Mouse (Mus musculus) forebrain, embryonic 15.5 days (tissue): ENCODE data around the gene Vash2. TPM values are rescaled to one million over a fixed set of nuclear protein-coding genes. Genes with fewer than 3 reads are reported as not detected.
A peak's percentile ranks its signal among the peaks of the same experiment; 100 is the strongest.
"Not testable (repeated sequence)": the region's sequence is repeated elsewhere in the genome, so short reads cannot be mapped to it uniquely, and the experiment has no call there.

Experiments
- ATAC-seq: fragments of 200-750 bp; cut with Nextera tagmentation; replicated peaks from 2 replicates; pipeline ENCODE4 v1.8.0; 2017; ENCODE audit warnings: mild to moderate bottlenecking, moderate TSS enrichment, moderate library complexity
- H3K27ac ChIP-seq: fragments of 300-500 bp; sonication (generic); replicated peaks from 2 replicates; pipeline ENCODE4 v1.5.1; 2015; ENCODE audit warnings: mild to moderate bottlenecking, inconsistent platforms
- H3K27me3 ChIP-seq: fragments of 300-500 bp; sonication (generic); 2 replicates; pipeline ENCODE4 v1.6.1; 2015; ENCODE audit warnings: inconsistent platforms
- H3K36me3 ChIP-seq: fragments of 300-500 bp; sonication (generic); 2 replicates; pipeline ENCODE4 v1.6.1; 2015; ENCODE audit warnings: mild to moderate bottlenecking, inconsistent platforms
- H3K4me1 ChIP-seq: fragments of 300-500 bp; sonication (generic); 2 replicates; pipeline ENCODE4 v1.6.1; 2015; ENCODE audit warnings: inconsistent platforms
- H3K4me2 ChIP-seq: fragments of 300-500 bp; sonication (generic); replicated peaks from 2 replicates; pipeline ENCODE4 v1.6.1; 2015; ENCODE audit warnings: mild to moderate bottlenecking, inconsistent platforms
- H3K4me3 ChIP-seq: fragments of 300-500 bp; sonication (generic); 2 replicates; pipeline ENCODE4 v1.5.1; 2015; ENCODE audit warnings: mild to moderate bottlenecking, inconsistent platforms
- H3K9ac ChIP-seq: fragments of 300-500 bp; sonication (generic); replicated peaks from 2 replicates; pipeline ENCODE4 v1.6.1; 2015; ENCODE audit warnings: mild to moderate bottlenecking, inconsistent platforms
- H3K9me3 ChIP-seq: fragments of 300-500 bp; sonication (generic); 2 replicates; pipeline ENCODE4 v1.6.1; 2016; ENCODE audit warnings: inconsistent platforms
- WGBS: fragments of 180-500 bp; shearing (Covaris S2); methylation state at CpG from one replicate; pipeline ENCODE4 v1.1.7; 2015; ENCODE audit warnings: mixed read lengths; 5-methylcytosine and 5-hydroxymethylcytosine counted together
- polyA plus RNA-seq: library from polyadenylated mRNA; unstranded; fragments of >200 nt; fragmentation: Nextera tagmentation; extraction: Ambion mirVana; gene quantifications from 2 replicates; pipeline ENCODE4 v1.2.1, GENCODE M21; 2015

Gene Vash2
- polyA plus RNA-seq, 1 experiment from 2014 or later, result 88.7 TPM

DNA sequence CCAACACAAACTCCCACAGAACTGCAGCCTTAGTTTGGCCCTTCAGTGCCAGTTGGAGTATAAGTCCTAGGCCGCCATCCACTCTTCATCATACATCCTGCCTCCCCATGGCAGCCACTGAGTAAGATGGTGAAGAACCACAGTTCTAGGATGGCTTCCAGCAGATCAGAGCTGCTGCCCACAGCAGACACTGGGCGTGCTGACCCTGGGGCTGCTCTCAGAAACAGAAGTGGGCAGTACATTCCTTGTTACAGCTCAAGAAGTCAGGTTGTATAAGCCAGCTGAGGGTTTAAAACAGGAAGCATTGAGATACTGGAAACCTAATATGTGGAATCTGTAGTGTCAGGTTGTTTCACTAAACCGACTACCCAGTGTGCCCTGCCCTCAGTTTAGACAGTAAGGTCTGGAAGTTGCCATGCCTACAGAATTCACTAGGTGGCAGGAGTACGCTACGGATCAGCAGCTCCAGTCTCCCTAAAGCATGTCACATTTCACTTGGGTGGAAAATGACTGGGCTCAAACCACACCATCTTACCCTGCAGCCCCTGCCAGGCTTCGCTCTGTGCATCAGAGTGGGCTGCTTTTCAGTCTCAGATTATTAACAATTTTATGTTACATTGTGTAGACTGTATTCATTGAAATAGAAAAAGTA lies 34.9 kb downstream of the Vash2 start:
- peak; percentile 84 for ATAC-seq
- no peaks in the 10 kb centered on the region for H3K27me3 ChIP-seq
- no peak overlapping the region for H3K9ac ChIP-seq
- H3K9me3 ChIP-seq, result no peaks in the 10 kb centered on the region
- WGBS, result 48% methylated on average over 6 of the region's 6 CpGs
- no peak overlapping the region for H3K4me3 ChIP-seq
- peaks cover 84% of the 10 kb centered on the region for H3K36me3 ChIP-seq
- H3K4me2 ChIP-seq, result no peak overlapping the region
- H3K4me1 ChIP-seq, result no peaks in the 10 kb centered on the region
- no peak overlapping the region for H3K27ac ChIP-seq

DNA sequence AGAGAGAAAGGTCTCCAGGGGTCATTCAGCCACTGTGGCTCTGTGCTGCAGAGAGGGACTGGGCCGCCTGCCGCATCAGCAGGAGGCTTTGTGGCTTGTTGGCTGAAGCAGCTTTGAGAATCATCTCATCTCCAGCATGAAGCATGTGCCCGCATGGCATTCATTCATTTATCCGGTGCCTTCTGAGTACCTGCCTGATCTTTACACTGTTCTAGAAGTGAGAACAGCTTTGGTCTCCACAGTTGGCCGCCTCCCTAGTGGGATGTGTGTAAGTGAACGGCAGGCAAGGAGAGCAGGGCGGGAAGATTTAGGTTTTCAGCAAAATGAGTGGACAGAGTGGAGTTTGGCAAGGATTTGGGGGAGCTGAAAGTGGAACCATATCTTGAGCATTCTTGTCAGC lies 39.3 kb downstream of the Vash2 start:
- H3K36me3 ChIP-seq, result peaks cover 75% of the 10 kb centered on the region
- WGBS, result 90% methylated on average over 7 of the region's 7 CpGs

GRCm38 (mm10) chr1:190930181-190930580 lies 48.9 kb downstream of the Vash2 start:
- ATAC-seq, result no peak
- H3K9me3 ChIP-seq, result no peaks in the 10 kb centered on the region
- 90% methylated on average over 6 of the region's 6 CpGs for WGBS
- no peaks in the 10 kb centered on the region for H3K27me3 ChIP-seq
- H3K36me3 ChIP-seq, result peaks cover 13% of the 10 kb centered on the region
- no peak overlapping the region for H3K4me3 ChIP-seq
- no peak overlapping the region for H3K27ac ChIP-seq
- no peak overlapping the region for H3K9ac ChIP-seq
- H3K4me2 ChIP-seq, result no peak overlapping the region
- peaks cover 18% of the 10 kb centered on the region for H3K4me1 ChIP-seq

More for the DNA sequence above, 39.3 kb downstream of the Vash2 start:
- no peaks in the 10 kb centered on the region for H3K27me3 ChIP-seq
- H3K27ac ChIP-seq, result no peak overlapping the region
- no peaks in the 10 kb centered on the region for H3K9me3 ChIP-seq
- no peak for ATAC-seq
- H3K4me2 ChIP-seq, result no peak overlapping the region
- no peaks in the 10 kb centered on the region for H3K4me1 ChIP-seq
- no peak overlapping the region for H3K4me3 ChIP-seq
- no peak overlapping the region for H3K9ac ChIP-seq

- H3K4me3 ChIP-seq, result peak overlapping the region; percentile 70
- peaks cover 18% of the 10 kb centered on the region for H3K4me1 ChIP-seq
- H3K27me3 ChIP-seq, result no peaks in the 10 kb centered on the region
- H3K27ac ChIP-seq, result peak overlapping the region; percentile 99
- peak overlapping the region; percentile 62 for H3K4me2 ChIP-seq
- ATAC-seq, result no peak
- H3K36me3 ChIP-seq, result peaks cover 8% of the 10 kb centered on the region; the same call in 1 of the 2 replicates
- H3K9ac ChIP-seq, result peak overlapping the region; percentile 89
- no peaks in the 10 kb centered on the region for H3K9me3 ChIP-seq
- WGBS, result 7% methylated on average over 27 of the region's 27 CpGs
Observed at GRCm38 (mm10) chr1:190929010-190929695, 49.9 kb downstream of the Vash2 start.

DNA sequence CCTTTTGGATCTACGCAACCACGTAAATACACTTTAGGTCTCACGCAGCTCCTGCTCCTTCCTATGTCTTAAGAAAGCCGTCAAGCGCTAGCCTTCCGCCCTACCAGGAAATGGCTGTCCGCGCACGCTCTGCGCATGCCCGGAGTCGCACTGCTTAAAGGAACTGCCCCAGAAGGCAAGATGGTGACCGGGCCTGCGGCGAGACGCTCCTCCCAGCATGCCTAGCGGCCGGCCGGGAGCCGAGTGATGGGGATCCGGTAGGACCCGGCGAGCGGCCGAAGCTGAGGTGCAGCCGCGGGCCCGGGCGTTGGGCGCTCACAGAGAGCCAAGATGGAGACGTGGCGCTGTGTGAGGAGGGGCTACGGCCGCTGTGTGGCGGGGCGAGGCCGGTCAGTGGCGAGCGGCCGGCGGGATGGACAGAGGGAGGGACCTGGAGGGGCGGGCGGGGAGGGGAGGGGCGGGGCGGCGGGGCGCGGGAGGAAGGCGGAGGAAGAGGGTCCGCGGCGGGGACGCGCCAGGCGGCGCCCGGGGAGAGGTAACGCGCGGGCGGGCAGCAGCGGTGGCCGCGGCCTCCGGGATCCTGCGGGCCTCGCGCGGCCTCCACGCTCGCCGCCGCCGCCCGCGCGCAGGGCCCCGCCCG lies 50.6 kb downstream of the Vash2 start:
- Histone ChIP-seq H3K4me2 (peak overlapping the region; percentile 62), H3K36me3 (0 out of 2 replicates have a peak, but pooled peaks cover 2% of the 10 kb centered on the region), H3K4me3 (peak overlapping the region; percentile 70), H3K4me1 (peaks cover 18% of the 10 kb centered on the region), H3K9ac (peak overlapping the region; percentile 89), H3K9me3 (no peaks in the 10 kb centered on the region), H3K27me3 (no peaks in the 10 kb centered on the region), H3K27ac (peak overlapping the region; percentile 99)
- ATAC-seq, result peak; percentile 98
- WGBS, result under 1% methylated on average over 54 of the region's 79 CpGs

GRCm38 (mm10) chr1:190927751-190928369 lies 51.2 kb downstream of the Vash2 start:
- peak; percentile 25 for ATAC-seq
- Histone ChIP-seq H3K27ac (peak overlapping the region; percentile 99), H3K9me3 (no peaks in the 10 kb centered on the region), H3K36me3 (no peaks in the 10 kb centered on the region), H3K9ac (peak overlapping the region; percentile 89), H3K4me1 (peaks cover 18% of the 10 kb centered on the region), H3K4me2 (peak overlapping the region; percentile 62), H3K27me3 (no peaks in the 10 kb centered on the region), H3K4me3 (peak overlapping the region; percentile 70)
- 20% methylated on average over 16 of the region's 16 CpGs for WGBS

DNA sequence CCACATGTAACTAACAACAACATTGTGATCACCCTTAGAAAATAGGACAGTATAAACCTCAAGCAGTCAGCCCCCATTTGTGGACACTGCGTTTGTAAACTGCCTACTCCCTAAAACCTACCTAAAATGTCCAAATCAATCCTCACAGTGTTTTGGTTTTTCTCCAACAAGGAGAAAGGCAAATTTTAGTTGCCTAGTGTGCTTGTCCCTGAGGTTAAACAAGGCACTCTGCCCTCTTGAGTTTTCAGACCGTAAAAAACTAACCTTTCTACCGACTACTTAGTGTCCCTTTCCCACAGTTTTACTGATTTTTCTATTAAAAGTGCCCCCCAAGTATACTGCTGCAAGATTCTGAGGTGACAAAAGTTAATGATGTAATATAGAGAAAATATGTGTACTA lies 51.8 kb downstream of the Vash2 start:
- H3K27ac ChIP-seq, result no peak overlapping the region
- no peaks in the 10 kb centered on the region for H3K36me3 ChIP-seq
- peak overlapping the region; percentile 62; the same call in 1 of the 2 replicates for H3K4me2 ChIP-seq
- WGBS, result 94% methylated on average over 3 of the region's 3 CpGs
- no peak overlapping the region for H3K4me3 ChIP-seq
- H3K9me3 ChIP-seq, result no peaks in the 10 kb centered on the region
- peaks cover 18% of the 10 kb centered on the region for H3K4me1 ChIP-seq
- H3K27me3 ChIP-seq, result no peaks in the 10 kb centered on the region
- ATAC-seq, result no peak
- no peak overlapping the region for H3K9ac ChIP-seq

DNA sequence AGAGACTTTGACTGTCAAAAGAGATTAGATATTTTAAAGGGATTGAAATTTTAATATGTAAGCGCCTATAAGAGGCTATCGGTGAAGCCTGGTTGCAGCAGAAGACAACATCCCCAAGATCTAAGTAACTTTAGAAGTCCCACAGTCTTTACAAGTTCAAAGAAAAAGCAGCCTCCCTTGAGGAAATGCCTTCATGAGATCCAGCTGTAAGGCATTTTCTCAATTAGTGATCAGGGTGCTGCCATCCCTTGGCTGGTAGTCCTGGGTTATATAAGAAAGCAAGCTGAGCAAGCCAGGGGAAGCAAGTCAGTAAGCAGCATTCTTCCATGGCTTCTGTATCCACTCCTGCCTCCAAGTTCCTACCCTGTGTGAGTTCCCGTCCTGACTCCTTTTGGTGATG lies 54.3 kb downstream of the Vash2 start, which contains the start of gene Angel2:
Angel2 (plus strand) TSS at position 301 of the 400 bp plus-strand sequence.
- H3K9me3 ChIP-seq, H3K9ac ChIP-seq, H3K36me3 ChIP-seq, H3K27me3 ChIP-seq, ATAC-seq, H3K4me2 ChIP-seq, H3K27ac ChIP-seq, H3K4me3 ChIP-seq: not testable (repeated sequence)
- peaks cover 17% of the 10 kb centered on the region for H3K4me1 ChIP-seq
- WGBS, result 88% methylated on average over 3 of the region's 3 CpGs

DNA sequence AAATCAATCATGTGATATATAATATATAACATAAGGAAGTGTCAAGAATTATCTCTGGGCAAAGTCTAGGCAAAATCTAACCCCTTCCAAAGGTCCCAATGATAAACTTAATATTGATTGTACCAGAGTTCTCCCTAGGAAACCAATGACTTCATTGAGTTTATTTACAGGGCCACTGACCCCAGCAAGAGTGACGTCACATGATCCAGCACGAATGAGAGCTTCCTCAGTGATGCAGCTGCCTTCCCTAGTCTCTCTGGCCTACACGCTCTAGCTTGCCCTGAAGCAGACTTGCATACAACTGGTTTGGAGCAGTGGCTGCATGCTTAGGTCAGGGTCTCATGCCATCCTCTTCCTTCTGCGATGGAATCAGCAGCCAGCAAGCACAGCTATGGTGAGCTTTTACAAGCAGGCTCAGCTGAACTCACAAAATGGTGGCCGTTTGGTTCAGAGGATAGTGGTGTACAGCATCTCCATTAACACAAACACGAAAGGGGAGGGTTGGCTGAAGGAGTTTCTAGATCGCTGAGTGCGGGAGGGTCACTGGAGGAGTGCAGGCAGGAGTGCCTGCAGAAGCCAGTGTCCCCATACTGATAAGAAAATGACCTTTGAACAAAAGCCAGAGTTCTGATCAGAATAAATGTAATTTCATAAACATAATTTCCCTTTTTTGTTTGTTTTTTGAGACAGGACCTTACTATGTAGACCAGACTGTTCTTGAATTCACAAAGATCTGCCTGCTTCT lies 59.2 kb downstream of the Vash2 start:
- Histone ChIP-seq H3K27me3 (no peaks in the 10 kb centered on the region), H3K27ac (no peak overlapping the region), H3K9me3 (no peaks in the 10 kb centered on the region), H3K4me1 (no peaks in the 10 kb centered on the region), H3K4me3 (no peak overlapping the region), H3K9ac (no peak overlapping the region), H3K36me3 (no peaks in the 10 kb centered on the region), H3K4me2 (no peak overlapping the region)
- WGBS, result 78% methylated on average over 8 of the region's 8 CpGs
- ATAC-seq, result no peak

- Histone ChIP-seq H3K36me3 (no peaks in the 10 kb centered on the region), H3K9ac (no peak overlapping the region), H3K27me3 (no peaks in the 10 kb centered on the region), H3K4me2 (no peak overlapping the region), H3K4me3 (no peak overlapping the region), H3K4me1 (no peaks in the 10 kb centered on the region), H3K27ac (no peak overlapping the region), H3K9me3 (no peaks in the 10 kb centered on the region)
- no peak for ATAC-seq
- WGBS, result 61% methylated on average over 7 of the region's 7 CpGs
Observed at GRCm38 (mm10) chr1:190918938-190919337, 60.2 kb downstream of the Vash2 start.

DNA sequence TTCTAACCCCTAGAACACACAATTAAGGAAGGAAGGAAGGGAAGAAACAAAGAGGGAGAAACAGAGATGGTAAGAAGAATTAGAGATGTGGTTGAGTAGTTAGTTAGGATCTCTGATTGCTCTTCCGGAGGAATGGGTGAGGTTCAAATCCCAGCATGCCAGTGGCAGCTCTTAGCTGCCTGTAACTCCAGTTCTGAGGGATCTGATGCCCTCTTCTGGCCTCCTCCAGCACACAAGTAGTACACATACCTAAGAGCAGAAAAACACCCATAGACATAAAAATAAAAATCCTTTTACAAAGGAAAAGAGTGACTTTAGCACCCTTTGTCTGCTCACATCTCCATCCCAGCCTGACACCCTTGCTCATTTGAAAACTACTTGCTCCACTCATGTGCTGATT lies 66.5 kb downstream of the Vash2 start:
- 52% methylated on average over 1 of the region's 1 CpGs for WGBS
- H3K27ac ChIP-seq, result no peak overlapping the region
- no peak for ATAC-seq
- H3K36me3 ChIP-seq, result no peaks in the 10 kb centered on the region
- H3K4me2 ChIP-seq, result no peak overlapping the region
- no peak overlapping the region for H3K9ac ChIP-seq
- no peaks in the 10 kb centered on the region for H3K27me3 ChIP-seq
- H3K4me3 ChIP-seq, result no peak overlapping the region
- H3K9me3 ChIP-seq, result no peaks in the 10 kb centered on the region
- H3K4me1 ChIP-seq, result peaks cover 23% of the 10 kb centered on the region
